Mouse (Mus musculus): ENCODE data around the gene Syngap1.

- TF ChIP-seq CTCF (IDR thresholded peaks at IDR 0.05; ENCODE audit: borderline replicate concordance, extremely low read depth, insufficient read depth, insufficient read length) = no peak
- no peak for TF ChIP-seq POLR2A (IDR thresholded peaks at IDR 0.05; ENCODE audit: borderline replicate concordance, extremely low read depth, insufficient read depth, insufficient read length, poor library complexity, severe bottlenecking)
Observed at GRCm38 (mm10) chr17:26939973-26940300, 1.1 kb upstream of the Syngap1 start.
